Mouse (Mus musculus) left cerebral cortex, postnatal 25 days (tissue): Measurements from ENCODE around the gene Mmp17. TPM values are rescaled to one million over a fixed set of nuclear protein-coding genes. Genes with fewer than 3 reads are reported as not detected.

Experiments used
- total RNA-seq, 2 experiments: library from RNA; stranded (reverse); gene quantifications; 2 replicates each; pipeline ENCODE4 v1.2.3; 2021

The Mmp17 gene
- total RNA-seq, 2 experiments from 2014 or later, result 100 to 101 TPM

Other genes starting within 250 kb of the Mmp17 start
- gene Sfswap, start 82.9 kb upstream of the Mmp17 start, total RNA-seq, result 100 to 1,000 TPM in 1 of 2 experiments, 10 to 100 TPM in 1; 88.9 to 103 TPM
- 1 to 10 TPM; 6.5 to 7.6 TPM for gene Zfp11, start 85.9 kb downstream of the Mmp17 start, total RNA-seq
- gene Sept14, start 124.3 kb downstream of the Mmp17 start, total RNA-seq, result not detected
- 10 to 100 TPM; 80.0 to 87.2 TPM for gene Mrps17, start 131.3 kb downstream of the Mmp17 start, total RNA-seq
- 10 to 100 TPM; 76.9 to 79.4 TPM for gene Nipsnap2, start 140.9 kb downstream of the Mmp17 start, total RNA-seq
- gene Psph, start 203.3 kb downstream of the Mmp17 start, total RNA-seq, result 10 to 100 TPM; 21.8 to 23.5 TPM